Mouse (Mus musculus) liver, postnatal 0 days (tissue): ENCODE measurements around the gene Sept12.

Source experiments
- CTCF ChIP-seq: sonication (generic); IDR thresholded peaks from 2 replicates; pipeline ENCODE4 v1.5.1; 2016; ENCODE audit warnings: antibody characterized with exemption, low read depth
- EP300 ChIP-seq: IDR thresholded peaks from 2 replicates; pipeline ENCODE4 v1.6.1; 2016; ENCODE audit warnings: antibody characterized with exemption, low read depth, mild to moderate bottlenecking

DNA sequence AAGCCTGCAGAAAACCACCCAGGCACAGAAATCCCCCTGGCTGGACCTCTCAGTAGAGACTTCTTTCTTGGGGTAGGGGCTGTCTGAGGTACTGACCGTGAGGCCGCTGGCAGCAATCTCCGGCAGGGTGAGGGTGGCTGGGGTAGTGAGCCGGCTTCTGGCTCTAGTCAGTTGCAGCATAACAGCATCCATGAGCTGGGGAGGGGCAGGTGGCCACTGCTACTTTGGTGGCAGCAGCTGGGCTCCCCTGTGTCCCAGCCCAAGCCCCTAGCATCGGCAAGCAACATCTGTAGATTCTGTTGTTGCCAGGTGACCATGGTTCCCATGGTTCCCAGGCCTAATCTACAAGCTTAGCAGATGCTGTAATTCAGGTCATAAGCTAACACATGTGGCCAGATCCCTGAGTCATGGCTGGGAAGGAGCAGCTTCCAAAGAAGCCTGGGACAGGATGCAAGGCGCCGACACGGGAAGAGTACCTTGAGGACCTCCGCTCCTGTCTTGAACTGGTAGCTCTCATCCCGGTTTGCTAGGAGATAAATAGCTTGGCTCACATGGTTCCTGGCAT lies 12.8 kb upstream of the Sept12 start:
- TF ChIP-seq EP300 (no peak), CTCF (no peak)
